Mouse (Mus musculus) MEL (cell line): Measurements from ENCODE around the gene Vps9d1. TPM values are rescaled to one million over a fixed set of nuclear protein-coding genes. Genes with fewer than 3 reads are reported as not detected.

Experiments used
- DNase-seq: peaks from one replicate; pipeline ENCODE4 v3.0.0; 2011; ENCODE audit warnings: low read depth, low spot score
- H3K27ac ChIP-seq: 2 replicates; pipeline ENCODE4 v1.5.1; 2012; ENCODE audit warnings: low read depth, mild to moderate bottlenecking, control low read depth, low read length, moderate library complexity; ENCODE audit not compliant: control insufficient read depth
- H3K27me3 ChIP-seq, 2 experiments: fragments of 150-350 bp in 1 of 2; sonication (generic) in 1 of 2; 2 replicates each; pipeline ENCODE4 v1.6.1; 2012; ENCODE audit warnings: low read length in 2 of 2, mild to moderate bottlenecking in 2 of 2, improper control_type of control experiment in 1 of 2, moderate library complexity in 1 of 2; ENCODE audit not compliant: insufficient read depth in 2 of 2, control insufficient read depth in 1 of 2
- H3K36me3 ChIP-seq, 2 experiments: 2 replicates each; pipeline ENCODE4 v1.6.1; 2012 to 2014; ENCODE audit warnings: low read length in 2 of 2, improper control_type of control experiment in 1 of 2, inconsistent platforms in 1 of 2, mild to moderate bottlenecking in 1 of 2; ENCODE audit not compliant: insufficient read depth in 2 of 2, control insufficient read depth in 1 of 2
- H3K4me1 ChIP-seq, 2 experiments: fragments of 150-350 bp in 1 of 2; sonication (generic) in 1 of 2; 2 replicates each; pipeline ENCODE4 v1.6.1; 2012; ENCODE audit warnings: low read length in 2 of 2, improper control_type of control experiment in 1 of 2, mild to moderate bottlenecking in 1 of 2; ENCODE audit not compliant: insufficient read depth in 2 of 2, control insufficient read depth in 1 of 2
- H3K4me3 ChIP-seq, 2 experiments: fragments of 150-350 bp in 1 of 2; sonication (generic) in 1 of 2; 2 replicates each; pipeline ENCODE4 v1.5.1; 2012; ENCODE audit warnings: low read depth in 2 of 2, low read length in 2 of 2, mild to moderate bottlenecking in 2 of 2, moderate library complexity in 2 of 2, control low read depth in 1 of 2, improper control_type of control experiment in 1 of 2; ENCODE audit not compliant: control insufficient read depth in 1 of 2, insufficient read depth in 1 of 2
- H3K79me2 ChIP-seq: 2 replicates; pipeline ENCODE4 v1.6.1; 2012; ENCODE audit warnings: mild to moderate bottlenecking, low read length, moderate library complexity; ENCODE audit not compliant: control insufficient read depth, poor library complexity, insufficient read depth
- H3K9ac ChIP-seq: 2 replicates; pipeline ENCODE4 v1.6.1; 2012; ENCODE audit warnings: low read depth, mild to moderate bottlenecking, control low read depth, low read length, moderate library complexity; ENCODE audit not compliant: control insufficient read depth, poor library complexity, severe bottlenecking
- H3K9me3 ChIP-seq: fragments of 150-350 bp; sonication (generic); replicated peaks from 2 replicates; pipeline ENCODE4 v1.6.1; 2012; ENCODE audit warnings: mild to moderate bottlenecking, low read length, improper control_type of control experiment, moderate library complexity; ENCODE audit not compliant: insufficient read depth
- BHLHE40 ChIP-seq: IDR thresholded peaks from 2 replicates; pipeline ENCODE4 v1.6.1; 2012; ENCODE audit warnings: low read depth, mild to moderate bottlenecking, inconsistent platforms, low read length, improper control_type of control experiment, borderline replicate concordance
- CHD2 ChIP-seq: IDR thresholded peaks from 2 replicates; pipeline ENCODE4 v1.6.1; 2011; ENCODE audit warnings: low read length, improper control_type of control experiment
- CTCF ChIP-seq, 3 experiments: IDR thresholded peaks in 2 of 3; conservative IDR thresholded peaks in 1 of 3; 2 replicates each; pipeline ENCODE4 v1.5.1; 2011 to 2012; ENCODE audit warnings: low read length in 3 of 3, low read depth in 2 of 3, mild to moderate bottlenecking in 2 of 3, improper control_type of control experiment in 1 of 3, inconsistent platforms in 1 of 3, mixed read lengths in 1 of 3, moderate library complexity in 1 of 3; ENCODE audit not compliant: control insufficient read depth in 1 of 3, insufficient read depth in 1 of 3, poor library complexity in 1 of 3, severe bottlenecking in 1 of 3
- E2F4 ChIP-seq: IDR thresholded peaks from 2 replicates; pipeline ENCODE4 v1.6.1; 2011; ENCODE audit warnings: low read depth, low read length, improper control_type of control experiment, borderline replicate concordance
- ELF1 ChIP-seq: IDR thresholded peaks from 2 replicates; pipeline ENCODE4 v1.6.1; 2014; ENCODE audit warnings: low read depth, mild to moderate bottlenecking, inconsistent platforms, low read length, improper control_type of control experiment, moderate library complexity
- EP300 ChIP-seq, 2 experiments: IDR thresholded peaks; 2 replicates each; pipeline ENCODE4 v1.6.1; 2011; ENCODE audit warnings: improper control_type of control experiment in 2 of 2, low read length in 2 of 2, low read depth in 1 of 2, mild to moderate bottlenecking in 1 of 2
- ETS1 ChIP-seq: IDR thresholded peaks from 2 replicates; pipeline ENCODE4 v1.6.1; 2012; ENCODE audit warnings: low read depth, mild to moderate bottlenecking, inconsistent platforms, low read length, improper control_type of control experiment, moderate library complexity
- GABPA ChIP-seq: IDR thresholded peaks from 2 replicates; pipeline ENCODE4 v1.6.1; 2012; ENCODE audit warnings: low read depth, mild to moderate bottlenecking, inconsistent platforms, low read length, improper control_type of control experiment, moderate library complexity
- GATA1 ChIP-seq: IDR thresholded peaks from 2 replicates; pipeline ENCODE4 v1.6.1; 2011; ENCODE audit warnings: low read depth, low read length, improper control_type of control experiment
- KAT2A ChIP-seq: conservative IDR thresholded peaks from 2 replicates; pipeline ENCODE4 v1.6.1; 2012; ENCODE audit warnings: low read depth, low read length, improper control_type of control experiment, inconsistent platforms
- MYC ChIP-seq: IDR thresholded peaks from 2 replicates; pipeline ENCODE4 v1.6.1; 2011; ENCODE audit warnings: low read depth, mild to moderate bottlenecking, low read length, improper control_type of control experiment, moderate library complexity
- NELFE ChIP-seq: IDR thresholded peaks from 2 replicates; pipeline ENCODE4 v1.6.1; 2011; ENCODE audit warnings: low read depth, low read length, improper control_type of control experiment
- NRF1 ChIP-seq: IDR thresholded peaks from 2 replicates; pipeline ENCODE4 v1.6.1; 2014; ENCODE audit warnings: low read depth, mild to moderate bottlenecking, inconsistent platforms, low read length, improper control_type of control experiment, moderate library complexity; ENCODE audit not compliant: poor library complexity, insufficient read depth, severe bottlenecking
- POLR2AphosphoS5 ChIP-seq: IDR thresholded peaks from 2 replicates; pipeline ENCODE4 v1.6.1; 2012; ENCODE audit warnings: low read depth, borderline replicate concordance, mild to moderate bottlenecking, inconsistent platforms, low read length, moderate library complexity, mixed read lengths
- RAD21 ChIP-seq: IDR thresholded peaks from 2 replicates; pipeline ENCODE4 v1.6.1; 2011; ENCODE audit warnings: mild to moderate bottlenecking, low read depth, low read length, improper control_type of control experiment
- SIN3A ChIP-seq: IDR thresholded peaks from 2 replicates; pipeline ENCODE4 v1.6.1; 2012; ENCODE audit warnings: low read length, improper control_type of control experiment, inconsistent platforms
- TBP ChIP-seq: IDR thresholded peaks from 2 replicates; pipeline ENCODE4 v1.8.0; 2011; ENCODE audit warnings: low read depth, low read length, improper control_type of control experiment
- TCF12 ChIP-seq: IDR thresholded peaks from 2 replicates; pipeline ENCODE4 v1.6.1; 2014; ENCODE audit warnings: low read depth, mild to moderate bottlenecking, inconsistent platforms, low read length, improper control_type of control experiment, moderate library complexity
- USF1 ChIP-seq: IDR thresholded peaks from 2 replicates; pipeline ENCODE4 v1.6.1; 2014; ENCODE audit warnings: low read depth, mild to moderate bottlenecking, inconsistent platforms, low read length, improper control_type of control experiment, moderate library complexity
- ZNF384 ChIP-seq: IDR thresholded peaks from 2 replicates; pipeline ENCODE4 v1.6.1; 2012; ENCODE audit warnings: low read depth, mild to moderate bottlenecking, inconsistent platforms, low read length, improper control_type of control experiment
- polyA plus RNA-seq, 2 experiments: library from polyadenylated mRNA; stranded (reverse) in 1 of 2; unstranded in 1 of 2; fragments of >175 nt in 1 of 2; fragments of >200 nt in 1 of 2; gene quantifications; 2 replicates each; pipeline versions ENCODE4 v1.2.1 to v1.2.4; 2012; ENCODE audit warnings: low replicate concordance in 2 of 2, low read depth in 1 of 2; ENCODE audit not compliant: insufficient read length in 2 of 2, insufficient read depth in 1 of 2, missing spikeins in 1 of 2
- total RNA-seq: library from RNA; depleted of rRNA; stranded (reverse); fragments of 300-350 nt; gene quantifications from 2 replicates; pipeline ENCODE4 v1.2.3, GENCODE M21; 2012

Vps9d1 gene
- total and polyA plus RNA-seq, 3 experiments: 4.4 to 12.2 TPM; not detected in 1

- peaks cover 0 to 5% of the 10 kb centered on the region in 2 experiments; a peak in 2 of 4 replicates for H3K36me3 ChIP-seq
- TF ChIP-seq KAT2A: no peak
- TF ChIP-seq GATA1: no peak
- TF ChIP-seq ELF1: no peak
- TF ChIP-seq CTCF (IDR thresholded peaks at IDR 0.05 in 2 of 3, conservative IDR thresholded peaks at IDR 0.05 in 1 of 3; ENCODE audit: control insufficient read depth in 1 of 3, insufficient read depth in 1 of 3, low read depth in 2 of 3, low read length in 3 of 3, poor library complexity in 1 of 3, severe bottlenecking in 1 of 3): no peak
- TF ChIP-seq GABPA: no peak
- TF ChIP-seq EP300 (IDR thresholded peaks at IDR 0.05; ENCODE audit: low read depth in 1 of 2, low read length in 2 of 2): no peak
- no peak for TF ChIP-seq CHD2
- TF ChIP-seq ETS1: no peak
- no peak for TF ChIP-seq TCF12
- TF ChIP-seq NRF1: no peak
- no peak for TF ChIP-seq SIN3A
- no peak for TF ChIP-seq ZNF384
- no peak for TF ChIP-seq MYC
- TF ChIP-seq E2F4: no peak
- no peak for TF ChIP-seq BHLHE40
- no peak for TF ChIP-seq TBP
- TF ChIP-seq USF1: no peak
- TF ChIP-seq POLR2AphosphoS5: no peak
- no peaks in the 10 kb centered on the region for H3K79me2 ChIP-seq
- no peaks in the 10 kb centered on the region for H3K9me3 ChIP-seq
- H3K4me1 ChIP-seq: peaks cover 0 to 12% of the 10 kb centered on the region in 2 experiments; a peak in 1 of 4 replicates
- H3K27me3 ChIP-seq: no peaks in the 10 kb centered on the region
- no peak overlapping the region for H3K4me3 ChIP-seq
- no peak for DNase-seq
- no peak overlapping the region for H3K27ac ChIP-seq
- no peak overlapping the region for H3K9ac ChIP-seq
These were observed 6.4 kb downstream of the Vps9d1 start for GRCm38 (mm10) chr8:123247748-123248147.

GRCm38 (mm10) chr8:123245543-123245942, 8.6 kb downstream of the Vps9d1 start:
- Histone ChIP-seq H3K36me3 (peaks cover 0 to 2% of the 10 kb centered on the region in 2 experiments; a peak in 1 of 4 replicates), H3K27me3 (no peaks in the 10 kb centered on the region), H3K9me3 (no peaks in the 10 kb centered on the region), H3K27ac (no peak overlapping the region), H3K4me3 (no peak overlapping the region), H3K79me2 (no peaks in the 10 kb centered on the region), H3K9ac (no peak overlapping the region), H3K4me1 (peaks cover 0 to 10% of the 10 kb centered on the region in 2 experiments; a peak in 1 of 4 replicates)
- TF ChIP-seq GATA1 (no peak), RAD21 (no peak), NELFE (no peak), ZNF384 (no peak)
- DNase-seq: no peak
